Mouse (Mus musculus) spleen, adult 2 months (tissue): ENCODE measurements around the gene Fam171a1. TPM values are rescaled to one million over a fixed set of nuclear protein-coding genes. Genes with fewer than 3 reads are reported as not detected.

Experiments
- DNase-seq, 2 experiments: peaks; one replicate each; pipeline versions ENCODE4 v3.0.0 to v3.0.0-alpha.2; 2012 to 2021; ENCODE audit warnings: low spot score in 2 of 2, low read depth in 1 of 2
- H3K27ac ChIP-seq: fragments of 200-500 bp; 2 replicates; pipeline ENCODE4 v1.5.1; 2012; ENCODE audit warnings: low read length, inconsistent platforms; ENCODE audit not compliant: insufficient read depth
- H3K27me3 ChIP-seq: fragments of 200-500 bp; 2 replicates; pipeline ENCODE4 v1.6.1; 2012; ENCODE audit warnings: mild to moderate bottlenecking, moderate library complexity, low read length, inconsistent platforms; ENCODE audit not compliant: control insufficient read depth, insufficient read depth
- H3K36me3 ChIP-seq: fragments of 200-500 bp; 2 replicates; pipeline ENCODE4 v1.6.1; 2012; ENCODE audit warnings: mild to moderate bottlenecking, low read length, inconsistent platforms; ENCODE audit not compliant: control insufficient read depth, insufficient read depth
- H3K4me1 ChIP-seq: fragments of 200-500 bp; 2 replicates; pipeline ENCODE4 v1.6.1; 2011; ENCODE audit warnings: inconsistent platforms; ENCODE audit not compliant: control insufficient read depth, insufficient read depth, insufficient read length
- H3K4me3 ChIP-seq: fragments of 200-500 bp; 2 replicates; pipeline ENCODE4 v1.5.1; 2011; ENCODE audit warnings: mild to moderate bottlenecking, inconsistent platforms; ENCODE audit not compliant: insufficient read depth, insufficient read length; ENCODE audit errors: extremely low read depth
- CTCF ChIP-seq: fragments of 200-500 bp; IDR thresholded peaks from 2 replicates; pipeline ENCODE4 v1.5.1; 2011; ENCODE audit warnings: mild to moderate bottlenecking, inconsistent platforms; ENCODE audit not compliant: insufficient read depth, insufficient read length, insufficient replicate concordance; ENCODE audit errors: extremely low read depth
- POLR2A ChIP-seq: fragments of 200-500 bp; IDR thresholded peaks from 2 replicates; pipeline ENCODE4 v1.6.1; 2011; ENCODE audit warnings: low read depth, low read length, inconsistent platforms
- WGBS: fragments of 180-500 bp; shearing (Covaris S2); methylation state at CpG from one replicate; pipeline ENCODE4 v1.1.7; 2018; 5-methylcytosine and 5-hydroxymethylcytosine counted together
- polyA plus RNA-seq: library from polyadenylated mRNA; depleted of rRNA; stranded (reverse); fragments of >200 nt; gene quantifications from 2 replicates; pipeline ENCODE4 v1.2.3, GENCODE M21; 2012; rRNA removed

Gene Fam171a1
- polyA plus RNA-seq, 1 experiment = 4.5 TPM

- TF ChIP-seq POLR2A (no peak), CTCF (no peak)
Measured at GRCm38 (mm10) chr2:3239255-3239654, 125.2 kb downstream of the Fam171a1 start.

DNA sequence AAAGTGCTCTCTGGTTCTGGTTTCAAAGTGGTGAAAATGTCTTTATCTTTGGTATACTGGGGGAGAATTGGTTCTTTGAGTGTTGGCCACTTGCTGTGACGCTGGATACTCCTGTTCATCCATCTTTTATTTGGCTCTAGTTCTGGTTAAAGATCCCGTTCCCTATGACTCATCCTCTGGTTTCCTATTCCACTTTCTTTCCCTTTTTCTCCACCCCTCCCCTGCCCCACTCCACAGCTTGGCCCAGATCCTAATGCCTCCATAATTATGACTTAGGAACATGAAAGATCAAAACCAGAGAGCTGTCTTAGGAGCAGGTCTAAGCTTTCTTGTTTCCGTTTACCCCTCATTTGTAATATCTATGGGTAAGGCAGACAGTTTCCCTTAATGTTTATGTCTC lies 130.2 kb downstream of the Fam171a1 start:
- Histone ChIP-seq H3K27ac (no peak overlapping the region), H3K27me3 (no peaks in the 10 kb centered on the region), H3K4me3 (no peak overlapping the region), H3K4me1 (no peaks in the 10 kb centered on the region), H3K36me3 (no peaks in the 10 kb centered on the region)
- no peak for DNase-seq
- no peak for TF ChIP-seq CTCF
- TF ChIP-seq POLR2A = no peak
- 76% methylated on average over 3 of the region's 3 CpGs for WGBS

More at GRCm38 (mm10) chr2:3239255-3239654, 125.2 kb downstream of the Fam171a1 start:
- Histone ChIP-seq H3K4me1 (no peaks in the 10 kb centered on the region), H3K27ac (no peak overlapping the region), H3K36me3 (no peaks in the 10 kb centered on the region), H3K4me3 (no peak overlapping the region), H3K27me3 (no peaks in the 10 kb centered on the region)
- DNase-seq = no peak
- 72% methylated on average over 5 of the region's 5 CpGs for WGBS

DNA sequence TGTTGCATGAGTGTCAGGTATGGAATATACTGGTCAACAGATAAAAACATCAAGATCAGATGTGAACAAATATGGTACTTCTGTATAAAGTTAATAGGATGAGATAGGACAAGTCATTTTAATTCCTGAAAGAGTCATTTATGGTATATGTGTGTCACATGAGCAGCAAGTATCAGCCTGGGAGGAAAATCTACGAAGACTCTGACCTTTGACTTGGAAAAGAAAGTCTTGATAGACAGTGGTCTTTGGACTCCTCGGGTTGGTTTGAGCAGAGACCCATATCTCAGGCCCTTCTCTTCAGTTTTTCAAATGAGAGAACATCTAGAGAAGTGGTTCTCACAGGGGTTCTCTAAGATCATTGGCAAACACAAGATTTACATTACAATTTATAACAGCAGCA lies 137.3 kb downstream of the Fam171a1 start:
- Histone ChIP-seq H3K36me3 (no peaks in the 10 kb centered on the region), H3K4me3 (no peak overlapping the region; the same call in 1 of the 2 replicates), H3K4me1 (no peaks in the 10 kb centered on the region), H3K27me3 (no peaks in the 10 kb centered on the region), H3K27ac (no peak overlapping the region)
- TF ChIP-seq POLR2A (no peak), CTCF (no peak)
- WGBS = 81% methylated on average over 2 of the region's 2 CpGs
- no peak for DNase-seq

- 89% methylated on average over 3 of the region's 3 CpGs for WGBS
- H3K4me3 ChIP-seq = no peak overlapping the region
- DNase-seq = no peak
- TF ChIP-seq CTCF = no peak
- no peak for TF ChIP-seq POLR2A
- no peak overlapping the region for H3K27ac ChIP-seq
- no peaks in the 10 kb centered on the region for H3K4me1 ChIP-seq
- no peaks in the 10 kb centered on the region for H3K27me3 ChIP-seq
- H3K36me3 ChIP-seq = no peaks in the 10 kb centered on the region
Measured at GRCm38 (mm10) chr2:3266466-3266865, 152.4 kb downstream of the Fam171a1 start.

GRCm38 (mm10) chr2:3267879-3268278 lies 153.9 kb downstream of the Fam171a1 start:
- no peak for TF ChIP-seq CTCF
- no peak for TF ChIP-seq POLR2A

DNA sequence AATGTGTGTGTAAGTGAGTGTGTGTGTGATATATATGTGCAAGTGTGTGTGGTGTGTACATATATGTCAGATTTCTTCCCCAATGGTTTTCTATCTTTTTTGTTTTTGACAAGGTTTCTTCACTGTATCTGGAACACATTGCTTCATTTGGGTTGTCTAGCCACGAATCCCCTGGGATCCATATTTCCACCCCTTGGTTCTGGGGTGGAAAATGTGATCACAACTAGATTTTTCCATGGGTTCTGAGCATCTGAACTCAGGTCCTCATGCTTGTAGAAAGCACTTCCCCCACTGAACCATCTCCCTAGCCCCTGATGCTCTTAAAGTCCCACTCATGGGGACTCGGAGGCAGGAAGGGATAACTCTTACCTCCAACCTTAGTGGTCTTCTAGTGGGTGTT lies 159.3 kb downstream of the Fam171a1 start:
- no peak for TF ChIP-seq CTCF
- TF ChIP-seq POLR2A = no peak
- H3K4me3 ChIP-seq = no peak overlapping the region
- H3K4me1 ChIP-seq = no peaks in the 10 kb centered on the region
- 82% methylated on average over 2 of the region's 2 CpGs for WGBS
- H3K27me3 ChIP-seq = no peaks in the 10 kb centered on the region
- no peak overlapping the region for H3K27ac ChIP-seq
- no peak for DNase-seq
- H3K36me3 ChIP-seq = no peaks in the 10 kb centered on the region

More at GRCm38 (mm10) chr2:3267879-3268278, 153.9 kb downstream of the Fam171a1 start:
- Histone ChIP-seq H3K4me1 (no peaks in the 10 kb centered on the region), H3K36me3 (no peaks in the 10 kb centered on the region), H3K27ac (no peak overlapping the region), H3K4me3 (no peak overlapping the region), H3K27me3 (no peaks in the 10 kb centered on the region)
- 38% methylated on average over 3 of the region's 3 CpGs for WGBS
- no peak for DNase-seq

DNA sequence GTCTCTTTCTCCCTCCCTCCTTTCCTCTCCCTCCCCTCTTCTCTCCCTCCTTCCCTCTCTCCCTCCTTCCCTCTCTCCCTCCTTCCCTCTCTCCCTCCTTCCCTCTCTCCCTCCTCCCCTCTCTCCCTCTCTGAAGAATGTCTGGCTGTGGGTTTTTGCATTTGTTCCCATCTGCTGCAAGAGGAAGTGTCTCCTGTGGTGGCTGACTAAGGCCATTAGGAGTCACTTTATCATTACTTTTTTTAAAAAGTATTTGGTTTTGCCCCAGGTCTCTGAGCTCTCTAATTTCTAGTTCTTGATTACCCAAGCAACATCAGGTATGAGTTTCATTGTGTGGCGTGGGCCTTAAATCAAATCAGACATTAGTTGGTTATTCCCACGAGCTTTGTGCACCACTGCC lies 162.1 kb downstream of the Fam171a1 start:
- no peak overlapping the region for H3K4me3 ChIP-seq
- TF ChIP-seq CTCF (no peak), POLR2A (no peak)
- no peak overlapping the region for H3K27ac ChIP-seq
- no peak for DNase-seq
- WGBS = 43% methylated on average over 2 of the region's 2 CpGs
- no peaks in the 10 kb centered on the region for H3K36me3 ChIP-seq
- no peaks in the 10 kb centered on the region for H3K4me1 ChIP-seq
- H3K27me3 ChIP-seq = no peaks in the 10 kb centered on the region

Other genes with a start within 250 kb of the Fam171a1 start
- gene Nmt2, start 170.0 kb downstream of the Fam171a1 start, polyA plus RNA-seq = 2.8 and 3.5 TPM in 2 replicates
- 1.9 and 2.3 TPM in 2 replicates for gene Rpp38, start 218.4 kb downstream of the Fam171a1 start, polyA plus RNA-seq
- gene Acbd7, start 221.9 kb downstream of the Fam171a1 start, polyA plus RNA-seq = not detected in 2 replicates